Mouse (Mus musculus): ENCODE data around the gene Cwc27. TPM values are rescaled to one million over a fixed set of nuclear protein-coding genes. Genes with fewer than 3 reads are reported as not detected.

Gene Cwc27
- polyA plus RNA-seq (2015; fragmentation: Nextera tagmentation; extraction: Ambion mirVana): 24.4 and 26.7 TPM in 2 replicates

- ATAC-seq (ENCODE audit: insufficient number of reproducible peaks, low FRiP score, low TSS enrichment, low read depth): peak; percentile 92
- H3K9me3 ChIP-seq: no peaks in the 10 kb centered on the region
- H3K27me3 ChIP-seq: no peaks in the 10 kb centered on the region
- H3K36me3 ChIP-seq: peaks cover 2% of the 10 kb centered on the region; the same call in 1 of the 2 replicates
- under 1% methylated on average over 50 of the region's 50 CpGs for WGBS
- peak within 1 kb of the TSS; percentile 91 for H3K27ac ChIP-seq
- peak within 1 kb of the TSS; percentile 72 for H3K9ac ChIP-seq
- H3K4me3 ChIP-seq: peak within 1 kb of the TSS; percentile 71
- H3K4me1 ChIP-seq: peaks cover 16% of the 10 kb centered on the region
- peak within 1 kb of the TSS; percentile 57 for H3K4me2 ChIP-seq
Observed at GRCm38 (mm10) chr13:104816635-104817571, at the start of gene Cwc27. TSS of gene Cwc27 (minus strand) at chr13:104817142.

GRCm38 (mm10) chr13:104866726-104867125 lies 49.8 kb upstream of the Cwc27 start:
- Histone ChIP-seq H3K4me1 (peaks cover 8% of the 10 kb centered on the region), H3K4me3 (no peak overlapping the region), H3K9me3 (no peaks in the 10 kb centered on the region), H3K36me3 (no peaks in the 10 kb centered on the region), H3K27ac (no peak overlapping the region), H3K4me2 (no peak overlapping the region), H3K9ac (no peak overlapping the region), H3K27me3 (0 out of 2 replicates have a peak, but pooled peaks cover 3% of the 10 kb centered on the region)
- ATAC-seq (ENCODE audit: insufficient number of reproducible peaks, low FRiP score, low TSS enrichment, low read depth): no peak
- WGBS: 75% methylated on average over 5 of the region's 5 CpGs

- Histone ChIP-seq H3K4me3 (peak within 1 kb of the TSS; percentile 49), H3K4me2 (peak within 1 kb of the TSS; percentile 97), H3K4me1 (peaks cover 8% of the 10 kb centered on the region), H3K27ac (no peak within 1 kb of the TSS), H3K36me3 (no peaks in the 10 kb centered on the region), H3K9me3 (no peaks in the 10 kb centered on the region), H3K27me3 (0 out of 2 replicates have a peak, but pooled peaks cover 3% of the 10 kb centered on the region), H3K9ac (peak within 1 kb of the TSS; percentile 31)
- WGBS: 3% methylated on average over 38 of the region's 38 CpGs
- ATAC-seq (ENCODE audit: insufficient number of reproducible peaks, low FRiP score, low TSS enrichment, low read depth): peak; percentile 40; the same call in 1 of the 2 replicates
Observed at GRCm38 (mm10) chr13:104863127-104863979, 46.4 kb upstream of the Cwc27 start, which contains the start of gene Shisal2b. TSS of gene Shisal2b (minus strand) at chr13:104863893.

GRCm38 (mm10) chr13:104853645-104854044 lies 36.7 kb upstream of the Cwc27 start:
- 82% methylated on average over 2 of the region's 2 CpGs for WGBS
- ATAC-seq (ENCODE audit: insufficient number of reproducible peaks, low FRiP score, low TSS enrichment, low read depth): no peak
- Histone ChIP-seq H3K4me3 (no peak overlapping the region), H3K4me2 (no peak overlapping the region), H3K27ac (no peak overlapping the region), H3K9ac (no peak overlapping the region), H3K9me3 (no peaks in the 10 kb centered on the region), H3K4me1 (no peaks in the 10 kb centered on the region), H3K36me3 (no peaks in the 10 kb centered on the region), H3K27me3 (no peaks in the 10 kb centered on the region)

- H3K36me3 ChIP-seq: peaks cover 4% of the 10 kb centered on the region; the same call in 1 of the 2 replicates
- no peak overlapping the region for H3K9ac ChIP-seq
- H3K27me3 ChIP-seq: no peaks in the 10 kb centered on the region
- no peak overlapping the region for H3K4me2 ChIP-seq
- no peaks in the 10 kb centered on the region for H3K9me3 ChIP-seq
- ATAC-seq (ENCODE audit: insufficient number of reproducible peaks, low FRiP score, low TSS enrichment, low read depth): no peak
- H3K4me3 ChIP-seq: no peak overlapping the region
- no peaks in the 10 kb centered on the region for H3K4me1 ChIP-seq
- 86% methylated on average over 12 of the region's 13 CpGs for WGBS
- no peak overlapping the region for H3K27ac ChIP-seq
Observed at GRCm38 (mm10) chr13:104843295-104844089, 26.6 kb upstream of the Cwc27 start.

- Histone ChIP-seq H3K27me3 (no peaks in the 10 kb centered on the region), H3K4me3 (no peak overlapping the region), H3K27ac (no peak overlapping the region), H3K36me3 (peaks cover 11% of the 10 kb centered on the region; the same call in 1 of the 2 replicates), H3K9me3 (no peaks in the 10 kb centered on the region), H3K4me1 (no peaks in the 10 kb centered on the region), H3K4me2 (no peak overlapping the region), H3K9ac (no peak overlapping the region)
- 67% methylated on average over 4 of the region's 4 CpGs for WGBS
- no peak for ATAC-seq (ENCODE audit: insufficient number of reproducible peaks, low FRiP score, low TSS enrichment, low read depth)
Observed at GRCm38 (mm10) chr13:104841937-104842336, 25.0 kb upstream of the Cwc27 start.

GRCm38 (mm10) chr13:104837628-104838027 lies 20.7 kb upstream of the Cwc27 start:
- Histone ChIP-seq H3K4me1 (no peaks in the 10 kb centered on the region), H3K4me3 (no peak overlapping the region), H3K9me3 (no peaks in the 10 kb centered on the region), H3K27me3 (no peaks in the 10 kb centered on the region), H3K36me3 (peaks cover 38% of the 10 kb centered on the region), H3K9ac (no peak overlapping the region), H3K27ac (no peak overlapping the region), H3K4me2 (no peak overlapping the region)
- WGBS: 61% methylated on average over 7 of the region's 7 CpGs
- ATAC-seq (ENCODE audit: insufficient number of reproducible peaks, low FRiP score, low TSS enrichment, low read depth): no peak

GRCm38 (mm10) chr13:104832811-104833210 lies 15.9 kb upstream of the Cwc27 start:
- Histone ChIP-seq H3K36me3 (peaks cover 67% of the 10 kb centered on the region), H3K4me2 (no peak overlapping the region), H3K27ac (no peak overlapping the region), H3K27me3 (no peaks in the 10 kb centered on the region), H3K4me1 (no peaks in the 10 kb centered on the region), H3K9ac (no peak overlapping the region), H3K9me3 (no peaks in the 10 kb centered on the region), H3K4me3 (no peak overlapping the region)
- ATAC-seq (ENCODE audit: insufficient number of reproducible peaks, low FRiP score, low TSS enrichment, low read depth): no peak
- WGBS: 93% methylated on average over 13 of the region's 13 CpGs

GRCm38 (mm10) chr13:104825470-104825869 lies 8.5 kb upstream of the Cwc27 start:
- Histone ChIP-seq H3K9me3 (no peaks in the 10 kb centered on the region), H3K4me1 (0 out of 2 replicates have a peak, but pooled peaks cover 2% of the 10 kb centered on the region), H3K27me3 (no peaks in the 10 kb centered on the region), H3K4me3 (no peak overlapping the region), H3K9ac (no peak overlapping the region), H3K27ac (no peak overlapping the region), H3K36me3 (peaks cover 34% of the 10 kb centered on the region), H3K4me2 (no peak overlapping the region)
- no peak for ATAC-seq (ENCODE audit: insufficient number of reproducible peaks, low FRiP score, low TSS enrichment, low read depth)
- WGBS: 76% methylated on average over 2 of the region's 2 CpGs

- Histone ChIP-seq H3K4me3 (no peak overlapping the region), H3K4me2 (0 out of 2 replicates have a peak overlapping the region, but pooled peaks have one; percentile 19), H3K36me3 (peaks cover 8% of the 10 kb centered on the region), H3K27ac (peak overlapping the region; percentile 57; the same call in 1 of the 2 replicates), H3K9ac (no peak overlapping the region), H3K27me3 (no peaks in the 10 kb centered on the region), H3K9me3 (no peaks in the 10 kb centered on the region), H3K4me1 (peaks cover 13% of the 10 kb centered on the region)
- WGBS: 25% methylated on average over 7 of the region's 8 CpGs
- 0 out of 2 replicates have a peak, but pooled peaks have one; percentile 55 for ATAC-seq (ENCODE audit: insufficient number of reproducible peaks, low FRiP score, low TSS enrichment, low read depth)
Observed at GRCm38 (mm10) chr13:104822411-104822838, 5.5 kb upstream of the Cwc27 start.

GRCm38 (mm10) chr13:104821908-104822307 lies 5.0 kb upstream of the Cwc27 start:
- 77% methylated on average over 1 of the region's 1 CpGs for WGBS
- Histone ChIP-seq H3K9me3 (no peaks in the 10 kb centered on the region), H3K4me1 (peaks cover 13% of the 10 kb centered on the region), H3K9ac (no peak overlapping the region), H3K36me3 (peaks cover 3% of the 10 kb centered on the region), H3K4me3 (no peak overlapping the region), H3K4me2 (no peak overlapping the region), H3K27ac (no peak overlapping the region), H3K27me3 (no peaks in the 10 kb centered on the region)
- no peak for ATAC-seq (ENCODE audit: insufficient number of reproducible peaks, low FRiP score, low TSS enrichment, low read depth)

Measured in limb, embryonic 15.5 days (tissue).